Mouse (Mus musculus) CD4-positive helper T cell, adult 2 months (primary cell): ENCODE results near the gene Piwil4.

Experiments
- DNase-seq: peaks from one replicate; pipeline ENCODE4 v3.0.0-alpha.2; 2012; ENCODE audit warnings: low read depth, missing footprints, low spot score

The Piwil4 gene

GRCm38 (mm10) chr9:14740151-14740924 is at the start of gene Piwil4:
TSS of gene Piwil4 (minus strand) at chr9:14740733.
- no peak for DNase-seq

GRCm38 (mm10) chr9:14787356-14787755 is 46.8 kb upstream of the Piwil4 start:
- DNase-seq: no peak

GRCm38 (mm10) chr9:14784039-14785002 is 43.8 kb upstream of the Piwil4 start, which contains the start of the genes Mre11a and Ankrd49:
TSS of gene Mre11a (plus strand) at chr9:14784654.
TSS of gene Ankrd49 (minus strand) at chr9:14784856.
- peak; percentile 96 for DNase-seq

GRCm38 (mm10) chr9:14778341-14778740 is 37.8 kb upstream of the Piwil4 start:
- DNase-seq: no peak

GRCm38 (mm10) chr9:14773813-14774212 is 33.3 kb upstream of the Piwil4 start:
- peak; percentile 26 for DNase-seq

GRCm38 (mm10) chr9:14772074-14772473 is 31.5 kb upstream of the Piwil4 start:
- DNase-seq: no peak

GRCm38 (mm10) chr9:14770803-14771471 is 30.4 kb upstream of the Piwil4 start, which contains the start of gene 1700012B09Rik:
TSS of gene 1700012B09Rik (minus strand) at chr9:14771030.
- DNase-seq: no peak

- no peak for DNase-seq
Observed at GRCm38 (mm10) chr9:14769811-14770210, 29.3 kb upstream of the Piwil4 start.

GRCm38 (mm10) chr9:14764765-14765164 is 24.2 kb upstream of the Piwil4 start:
- DNase-seq: peak; percentile 23

- DNase-seq: no peak
Observed at GRCm38 (mm10) chr9:14759261-14759660, 18.7 kb upstream of the Piwil4 start.

GRCm38 (mm10) chr9:14758590-14758989 is 18.1 kb upstream of the Piwil4 start:
- DNase-seq: no peak

- DNase-seq: no peak
Observed at GRCm38 (mm10) chr9:14754469-14754868, 13.9 kb upstream of the Piwil4 start.

GRCm38 (mm10) chr9:14753947-14754346 is 13.4 kb upstream of the Piwil4 start:
- no peak for DNase-seq

- DNase-seq: peak; percentile 26
Observed at GRCm38 (mm10) chr9:14752001-14752522, 11.5 kb upstream of the Piwil4 start, which contains the start of gene Fut4. TSS of gene Fut4 (minus strand) at chr9:14752393.

GRCm38 (mm10) chr9:14751503-14752000 is 11.0 kb upstream of the Piwil4 start:
- no peak for DNase-seq

GRCm38 (mm10) chr9:14750901-14751502 is 10.5 kb upstream of the Piwil4 start:
- DNase-seq: no peak

GRCm38 (mm10) chr9:14739498-14740150 is 909 bp downstream of the Piwil4 start:
- DNase-seq: no peak

- DNase-seq: no peak
Observed at GRCm38 (mm10) chr9:14730941-14731541, 9.5 kb downstream of the Piwil4 start.

GRCm38 (mm10) chr9:14728365-14728764 is 12.2 kb downstream of the Piwil4 start:
- no peak for DNase-seq

GRCm38 (mm10) chr9:14726629-14727028 is 13.9 kb downstream of the Piwil4 start:
- DNase-seq: no peak
